Mouse (Mus musculus) lung, embryonic 14.5 days (tissue): ENCODE results near the gene Atp2a3. TPM values are rescaled to one million over a fixed set of nuclear protein-coding genes. Genes with fewer than 3 reads are reported as not detected.

Experiments
- ATAC-seq: fragments of 200-750 bp; cut with Nextera tagmentation; 2 replicates; pipeline ENCODE4 v1.8.0; 2017; ENCODE audit warnings: mild to moderate bottlenecking, moderate TSS enrichment, moderate library complexity; ENCODE audit not compliant: insufficient read depth
- DNase-seq: peaks from one replicate; pipeline ENCODE4 v3.0.0-alpha.2; 2015
- H3K27ac ChIP-seq: fragments of 300-500 bp; sonication (generic); 2 replicates; pipeline ENCODE4 v1.5.1; 2014; ENCODE audit warnings: low read depth, mild to moderate bottlenecking, moderate library complexity
- H3K27me3 ChIP-seq: fragments of 300-500 bp; sonication (generic); 2 replicates; pipeline ENCODE4 v1.6.1; 2014; ENCODE audit warnings: low read length, control low read depth; ENCODE audit not compliant: insufficient read depth
- H3K36me3 ChIP-seq: fragments of 300-500 bp; sonication (generic); 2 replicates; pipeline ENCODE4 v1.6.1; 2014; ENCODE audit warnings: control low read depth; ENCODE audit not compliant: insufficient read depth
- H3K4me1 ChIP-seq: fragments of 300-500 bp; sonication (generic); 2 replicates; pipeline ENCODE4 v1.6.1; 2014; ENCODE audit warnings: antibody characterized with exemption, control low read depth; ENCODE audit not compliant: insufficient read depth
- H3K4me2 ChIP-seq: fragments of 300-500 bp; sonication (generic); 2 replicates; pipeline ENCODE4 v1.6.1; 2014; ENCODE audit warnings: mild to moderate bottlenecking
- H3K4me3 ChIP-seq: fragments of 300-500 bp; sonication (generic); 2 replicates; pipeline ENCODE4 v1.5.1; 2014; ENCODE audit warnings: low read depth, low read length
- H3K9ac ChIP-seq: fragments of 300-500 bp; sonication (generic); 2 replicates; pipeline ENCODE4 v1.6.1; 2014
- H3K9me3 ChIP-seq: fragments of 300-500 bp; sonication (generic); 2 replicates; pipeline ENCODE4 v1.6.1; 2016; ENCODE audit warnings: low read depth, low read length, control low read depth
- CTCF ChIP-seq: IDR thresholded peaks from 2 replicates; pipeline ENCODE4 v1.5.1; 2016; ENCODE audit warnings: antibody characterized with exemption, low read depth
- whole genome bisulfite sequencing: fragments of 180-500 bp; shearing (Covaris S2); extraction: QIAGEN DNeasy Blood & Tissue Kit; methylation state at CpG from one replicate; pipeline ENCODE4 v1.1.7; 2014; 5-methylcytosine and 5-hydroxymethylcytosine counted together
- polyA plus RNA-seq: library from polyadenylated mRNA; unstranded; fragments of >200 nt; fragmentation: Nextera tagmentation; extraction: Ambion mirVana; gene quantifications from 2 replicates; pipeline ENCODE4 v1.2.1, GENCODE M21; 2014

Gene Atp2a3
- polyA plus RNA-seq, 1 experiment from 2014 or later, result 7.6 TPM

- no peak for TF ChIP-seq CTCF
- Histone ChIP-seq H3K27me3 (peaks cover 26% of the 10 kb centered on the region), H3K4me1 (peaks cover 12% of the 10 kb centered on the region; the same call in 1 of the 2 replicates), H3K9me3 (no peaks in the 10 kb centered on the region), H3K4me2 (no peak overlapping the region), H3K4me3 (no peak overlapping the region), H3K36me3 (no peaks in the 10 kb centered on the region), H3K9ac (no peak overlapping the region), H3K27ac (no peak overlapping the region)
- no peak for DNase-seq
- ATAC-seq, result no peak
- 52% methylated on average over 3 of the region's 3 CpGs for WGBS
These were observed 2.9 kb downstream of the Atp2a3 start for GRCm38 (mm10) chr11:72963789-72964294.

- DNase-seq (no peak), ATAC-seq (no peak)
- 81% methylated on average over 13 of the region's 13 CpGs for WGBS
- H3K4me3 ChIP-seq, result no peak overlapping the region
- H3K4me1 ChIP-seq, result no peaks in the 10 kb centered on the region
- H3K4me2 ChIP-seq, result no peak overlapping the region
- H3K36me3 ChIP-seq, result no peaks in the 10 kb centered on the region
- no peak for TF ChIP-seq CTCF
- H3K27me3 ChIP-seq, result no peaks in the 10 kb centered on the region; the same call in 1 of the 2 replicates
- no peaks in the 10 kb centered on the region for H3K9me3 ChIP-seq
- H3K9ac ChIP-seq, result no peak overlapping the region
- no peak overlapping the region for H3K27ac ChIP-seq
These were observed 14.1 kb downstream of the Atp2a3 start for GRCm38 (mm10) chr11:72974995-72975503.

- no peaks in the 10 kb centered on the region; the same call in 1 of the 2 replicates for H3K27me3 ChIP-seq
- no peaks in the 10 kb centered on the region for H3K4me1 ChIP-seq
- no peaks in the 10 kb centered on the region for H3K9me3 ChIP-seq
- TF ChIP-seq CTCF, result no peak
- H3K36me3 ChIP-seq, result no peaks in the 10 kb centered on the region
- 85% methylated on average over 9 of the region's 9 CpGs for WGBS
- no peak overlapping the region for H3K9ac ChIP-seq
- ATAC-seq, result no peak
- H3K27ac ChIP-seq, result no peak overlapping the region
- H3K4me2 ChIP-seq, result no peak overlapping the region
- no peak for DNase-seq
- no peak overlapping the region for H3K4me3 ChIP-seq
These were observed 21.5 kb downstream of the Atp2a3 start for GRCm38 (mm10) chr11:72982516-72982915.

- Histone ChIP-seq H3K4me2 (no peak overlapping the region), H3K4me3 (no peak overlapping the region), H3K9me3 (no peaks in the 10 kb centered on the region), H3K36me3 (no peaks in the 10 kb centered on the region), H3K4me1 (no peaks in the 10 kb centered on the region), H3K27me3 (no peaks in the 10 kb centered on the region; the same call in 1 of the 2 replicates), H3K9ac (no peak overlapping the region), H3K27ac (no peak overlapping the region)
- TF ChIP-seq CTCF, result peak; percentile 72
- DNase-seq (peak; percentile 49), ATAC-seq (no peak)
- WGBS, result 36% methylated on average over 5 of the region's 5 CpGs
These were observed 22.3 kb downstream of the Atp2a3 start for GRCm38 (mm10) chr11:72983283-72983682.

- no peaks in the 10 kb centered on the region for H3K27me3 ChIP-seq
- no peaks in the 10 kb centered on the region for H3K9me3 ChIP-seq
- no peak overlapping the region for H3K4me2 ChIP-seq
- H3K9ac ChIP-seq, result no peak overlapping the region
- no peak for DNase-seq
- H3K36me3 ChIP-seq, result no peaks in the 10 kb centered on the region
- H3K27ac ChIP-seq, result no peak overlapping the region
- 76% methylated on average over 5 of the region's 5 CpGs for WGBS
- ATAC-seq, result no peak
- no peaks in the 10 kb centered on the region; the same call in 1 of the 2 replicates for H3K4me1 ChIP-seq
- no peak overlapping the region for H3K4me3 ChIP-seq
- no peak for TF ChIP-seq CTCF
These were observed 25.8 kb downstream of the Atp2a3 start for GRCm38 (mm10) chr11:72986745-72987144.

GRCm38 (mm10) chr11:72987234-72987633 lies 26.3 kb downstream of the Atp2a3 start:
- no peak for TF ChIP-seq CTCF
- DNase-seq, result no peak
- no peak overlapping the region for H3K4me3 ChIP-seq
- no peak overlapping the region for H3K27ac ChIP-seq
- no peaks in the 10 kb centered on the region; the same call in 1 of the 2 replicates for H3K4me1 ChIP-seq
- no peaks in the 10 kb centered on the region for H3K27me3 ChIP-seq
- H3K9ac ChIP-seq, result no peak overlapping the region
- ATAC-seq, result no peak
- 53% methylated on average over 5 of the region's 5 CpGs for WGBS
- no peak overlapping the region for H3K4me2 ChIP-seq
- H3K36me3 ChIP-seq, result no peaks in the 10 kb centered on the region
- H3K9me3 ChIP-seq, result no peaks in the 10 kb centered on the region

- H3K9ac ChIP-seq, result no peak overlapping the region
- no peaks in the 10 kb centered on the region for H3K36me3 ChIP-seq
- H3K4me3 ChIP-seq, result no peak overlapping the region
- no peak overlapping the region for H3K4me2 ChIP-seq
- ATAC-seq, result no peak
- TF ChIP-seq CTCF, result no peak
- 49% methylated on average over 5 of the region's 5 CpGs for WGBS
- no peaks in the 10 kb centered on the region for H3K27me3 ChIP-seq
- DNase-seq, result no peak
- no peak overlapping the region for H3K27ac ChIP-seq
- H3K9me3 ChIP-seq, result no peaks in the 10 kb centered on the region
- peaks cover 2% of the 10 kb centered on the region; the same call in 1 of the 2 replicates for H3K4me1 ChIP-seq
These were observed 26.8 kb downstream of the Atp2a3 start for GRCm38 (mm10) chr11:72987807-72988206.
